Mouse (Mus musculus): ENCODE results near the gene Nenf. TPM values are rescaled to one million over a fixed set of nuclear protein-coding genes. Genes with fewer than 3 reads are reported as not detected.

Nenf gene
- polyA plus RNA-seq, 1 experiment from 2014 or later: 97.0 TPM

DNA sequence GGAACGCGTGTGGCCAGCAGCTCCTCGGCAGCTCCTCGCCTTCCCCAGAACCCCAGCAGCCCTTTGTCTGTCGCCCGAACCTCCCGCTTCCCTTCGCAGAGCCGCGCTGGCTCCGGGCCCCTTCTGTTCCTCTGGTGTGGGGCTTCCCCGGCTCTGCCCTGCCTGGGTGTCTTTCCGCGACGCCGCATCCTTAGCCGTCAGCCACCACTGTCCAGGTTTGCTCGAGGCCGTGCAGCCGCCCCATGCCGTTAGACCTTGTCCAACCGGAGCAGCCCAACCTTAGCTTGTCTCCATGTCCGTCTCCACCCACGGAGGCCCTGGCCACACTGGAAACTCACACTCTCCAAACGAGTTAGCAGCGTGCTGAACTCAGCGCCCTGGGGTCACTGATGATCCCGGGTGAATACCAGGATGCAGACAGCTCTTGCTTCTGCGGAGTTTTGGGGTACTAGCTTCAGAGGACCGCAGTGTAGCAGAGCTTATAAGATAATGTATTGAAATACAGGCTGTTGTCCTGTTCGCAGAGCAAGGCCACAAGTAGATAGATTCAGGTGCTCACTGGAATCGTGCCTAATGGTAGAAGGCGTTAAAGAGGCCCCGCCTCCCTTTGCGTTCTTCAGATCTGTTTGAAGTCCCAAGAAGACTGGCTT is 8.4 kb upstream of the Nenf start:
- under 1% methylated on average over 35 of the region's 35 CpGs for WGBS
- Histone ChIP-seq H3K27me3 (ENCODE audit: control insufficient read depth, insufficient read depth, low read length) (no peaks in the 10 kb centered on the region), H3K27ac (ENCODE audit: low read depth, low read length) (no peak overlapping the region), H3K4me2 (replicated peaks; ENCODE audit: low read depth, low read length) (peak overlapping the region; percentile 63), H3K36me3 (ENCODE audit: control insufficient read depth, insufficient read depth, low read length) (no peaks in the 10 kb centered on the region; the same call in 1 of the 2 replicates), H3K4me3 (ENCODE audit: low read length) (peak overlapping the region; percentile 73), H3K9me3 (ENCODE audit: control insufficient read depth, low read length) (no peaks in the 10 kb centered on the region), H3K4me1 (ENCODE audit: control insufficient read depth, insufficient read depth, low read length) (peaks cover 9% of the 10 kb centered on the region; the same call in 1 of the 2 replicates), H3K9ac (ENCODE audit: low read depth, low read length) (peak overlapping the region; percentile 79)
- peak; percentile 73 for ATAC-seq (ENCODE audit: low FRiP score, low TSS enrichment)

DNA sequence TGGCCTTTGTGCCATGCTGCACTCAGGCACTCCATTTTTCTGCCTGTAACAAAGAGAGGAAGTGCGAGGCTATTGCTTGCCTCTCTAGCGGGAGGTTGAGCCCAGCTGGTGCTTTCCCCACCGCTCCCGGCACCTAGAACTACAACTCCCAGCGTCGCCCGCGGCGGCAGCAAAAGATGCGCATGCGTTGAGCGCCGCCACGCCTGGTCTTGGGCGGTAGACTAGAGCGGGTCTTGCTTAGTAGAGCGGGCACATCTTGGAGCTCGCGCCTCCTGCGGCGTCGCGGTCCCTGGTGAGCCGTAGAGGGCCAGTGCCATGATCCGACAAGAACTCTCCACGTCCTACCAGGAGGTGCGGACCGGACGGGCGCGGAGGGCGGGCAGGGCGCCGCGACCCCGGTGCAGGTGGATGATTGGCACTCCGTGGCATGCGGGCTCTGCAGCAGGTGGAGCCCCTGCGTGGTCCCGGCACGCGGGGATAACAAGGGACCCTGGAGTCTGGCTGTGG is 7.8 kb upstream of the Nenf start, which contains the start of gene Tmem206:
TSS of gene Tmem206 (plus strand) at position 187 of the 507 bp plus-strand sequence.
- peak; percentile 96 for ATAC-seq (ENCODE audit: low FRiP score, low TSS enrichment)
- Histone ChIP-seq H3K4me2 (replicated peaks; ENCODE audit: low read depth, low read length) (peak within 1 kb of the TSS; percentile 63), H3K27me3 (ENCODE audit: control insufficient read depth, insufficient read depth, low read length) (no peaks in the 10 kb centered on the region), H3K4me1 (ENCODE audit: control insufficient read depth, insufficient read depth, low read length) (peaks cover 9% of the 10 kb centered on the region; the same call in 1 of the 2 replicates), H3K36me3 (ENCODE audit: control insufficient read depth, insufficient read depth, low read length) (no peaks in the 10 kb centered on the region; the same call in 1 of the 2 replicates), H3K9me3 (ENCODE audit: control insufficient read depth, low read length) (no peaks in the 10 kb centered on the region), H3K27ac (ENCODE audit: low read depth, low read length) (no peak within 1 kb of the TSS; the same call in 1 of the 2 replicates), H3K4me3 (ENCODE audit: low read length) (peak within 1 kb of the TSS; percentile 73), H3K9ac (ENCODE audit: low read depth, low read length) (peak within 1 kb of the TSS; percentile 79)
- WGBS: under 1% methylated on average over 41 of the region's 42 CpGs

GRCm38 (mm10) chr1:191324733-191325590 is 7.0 kb upstream of the Nenf start:
- peak overlapping the region; percentile 79; the same call in 1 of the 2 replicates for H3K9ac ChIP-seq (ENCODE audit: low read depth, low read length)
- H3K36me3 ChIP-seq (ENCODE audit: control insufficient read depth, insufficient read depth, low read length): no peaks in the 10 kb centered on the region; the same call in 1 of the 2 replicates
- WGBS: 78% methylated on average over 7 of the region's 7 CpGs
- no peaks in the 10 kb centered on the region for H3K9me3 ChIP-seq (ENCODE audit: control insufficient read depth, low read length)
- no peak for ATAC-seq (ENCODE audit: low FRiP score, low TSS enrichment)
- peak overlapping the region; percentile 63 for H3K4me2 ChIP-seq (replicated peaks; ENCODE audit: low read depth, low read length)
- H3K4me3 ChIP-seq (ENCODE audit: low read length): peak overlapping the region; percentile 73
- no peak overlapping the region; the same call in 1 of the 2 replicates for H3K27ac ChIP-seq (ENCODE audit: low read depth, low read length)
- no peaks in the 10 kb centered on the region for H3K27me3 ChIP-seq (ENCODE audit: control insufficient read depth, insufficient read depth, low read length)
- peaks cover 9% of the 10 kb centered on the region; the same call in 1 of the 2 replicates for H3K4me1 ChIP-seq (ENCODE audit: control insufficient read depth, insufficient read depth, low read length)

GRCm38 (mm10) chr1:191323381-191323780 is 5.4 kb upstream of the Nenf start:
- no peak overlapping the region for H3K4me3 ChIP-seq (ENCODE audit: low read length)
- H3K36me3 ChIP-seq (ENCODE audit: control insufficient read depth, insufficient read depth, low read length): no peaks in the 10 kb centered on the region
- peaks cover 8% of the 10 kb centered on the region; the same call in 1 of the 2 replicates for H3K4me1 ChIP-seq (ENCODE audit: control insufficient read depth, insufficient read depth, low read length)
- no peak overlapping the region for H3K9ac ChIP-seq (ENCODE audit: low read depth, low read length)
- H3K27ac ChIP-seq (ENCODE audit: low read depth, low read length): no peak overlapping the region
- no peak for ATAC-seq (ENCODE audit: low FRiP score, low TSS enrichment)
- no peak overlapping the region for H3K4me2 ChIP-seq (replicated peaks; ENCODE audit: low read depth, low read length)
- no peaks in the 10 kb centered on the region for H3K27me3 ChIP-seq (ENCODE audit: control insufficient read depth, insufficient read depth, low read length)
- 92% methylated on average over 3 of the region's 3 CpGs for WGBS
- H3K9me3 ChIP-seq (ENCODE audit: control insufficient read depth, low read length): no peaks in the 10 kb centered on the region

DNA sequence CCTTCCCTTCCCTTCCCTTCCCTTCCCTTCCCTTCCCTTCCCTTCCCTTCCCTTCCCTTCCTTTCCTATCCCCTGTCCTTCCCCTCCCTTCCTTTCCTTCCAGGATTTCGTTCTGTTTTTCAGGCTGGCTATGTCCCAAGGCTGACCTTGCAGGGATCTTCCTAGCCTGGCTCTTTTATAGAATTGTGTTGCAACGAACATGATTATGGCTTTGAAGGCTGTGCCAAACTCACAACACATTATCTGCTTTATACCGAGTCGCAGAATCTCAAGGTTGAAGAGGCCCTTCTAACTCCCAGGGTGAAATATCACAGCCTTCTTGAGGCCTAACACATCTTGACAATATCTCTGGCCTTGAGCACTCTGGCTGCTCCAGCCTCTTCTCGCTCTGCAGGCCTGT is 692 bp upstream of the Nenf start:
- no peak for ATAC-seq (ENCODE audit: low FRiP score, low TSS enrichment)
- Histone ChIP-seq H3K4me3 (ENCODE audit: low read length) (no peak overlapping the region), H3K9ac (ENCODE audit: low read depth, low read length) (no peak overlapping the region), H3K4me2 (replicated peaks; ENCODE audit: low read depth, low read length) (no peak overlapping the region), H3K9me3 (ENCODE audit: control insufficient read depth, low read length) (no peaks in the 10 kb centered on the region), H3K36me3 (ENCODE audit: control insufficient read depth, insufficient read depth, low read length) (no peaks in the 10 kb centered on the region), H3K27ac (ENCODE audit: low read depth, low read length) (no peak overlapping the region), H3K27me3 (ENCODE audit: control insufficient read depth, insufficient read depth, low read length) (no peaks in the 10 kb centered on the region; the same call in 1 of the 2 replicates), H3K4me1 (ENCODE audit: control insufficient read depth, insufficient read depth, low read length) (0 out of 2 replicates have a peak, but pooled peaks cover 4% of the 10 kb centered on the region)
- WGBS: 77% methylated on average over 5 of the region's 5 CpGs

- H3K9ac ChIP-seq (ENCODE audit: low read depth, low read length): peak overlapping the region; percentile 92; the same call in 1 of the 2 replicates
- H3K4me2 ChIP-seq (replicated peaks; ENCODE audit: low read depth, low read length): peak overlapping the region; percentile 70
- no peaks in the 10 kb centered on the region for H3K9me3 ChIP-seq (ENCODE audit: control insufficient read depth, low read length)
- H3K36me3 ChIP-seq (ENCODE audit: control insufficient read depth, insufficient read depth, low read length): no peaks in the 10 kb centered on the region
- H3K4me1 ChIP-seq (ENCODE audit: control insufficient read depth, insufficient read depth, low read length): 0 out of 2 replicates have a peak, but pooled peaks cover 4% of the 10 kb centered on the region
- ATAC-seq (ENCODE audit: low FRiP score, low TSS enrichment): no peak
- H3K27me3 ChIP-seq (ENCODE audit: control insufficient read depth, insufficient read depth, low read length): no peaks in the 10 kb centered on the region; the same call in 1 of the 2 replicates
- no peak overlapping the region for H3K4me3 ChIP-seq (ENCODE audit: low read length)
- WGBS: 83% methylated on average over 8 of the region's 8 CpGs
- no peak overlapping the region for H3K27ac ChIP-seq (ENCODE audit: low read depth, low read length)
Measured at GRCm38 (mm10) chr1:191316818-191317217, 1.2 kb downstream of the Nenf start.

DNA sequence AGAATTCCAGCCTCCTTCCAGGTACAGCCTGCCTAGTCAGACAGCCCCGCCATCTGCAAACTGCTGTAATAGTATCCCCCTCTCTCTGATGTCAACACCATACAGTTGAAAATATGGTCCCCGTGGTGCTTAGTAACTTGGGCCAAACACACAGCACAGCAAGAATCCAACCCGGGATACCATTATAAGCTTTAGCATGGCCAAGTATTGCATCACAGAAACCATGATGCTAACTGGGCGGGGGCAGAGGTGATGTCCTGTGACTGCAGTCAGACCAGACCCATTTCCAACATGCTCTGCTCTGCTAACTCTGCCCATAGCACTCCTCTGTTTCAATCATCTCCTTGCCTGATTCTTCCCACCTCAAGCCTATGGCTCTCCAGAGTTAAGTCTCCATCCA is 4.1 kb downstream of the Nenf start:
- no peak overlapping the region for H3K4me2 ChIP-seq (replicated peaks; ENCODE audit: low read depth, low read length)
- H3K27me3 ChIP-seq (ENCODE audit: control insufficient read depth, insufficient read depth, low read length): no peaks in the 10 kb centered on the region; the same call in 1 of the 2 replicates
- H3K4me1 ChIP-seq (ENCODE audit: control insufficient read depth, insufficient read depth, low read length): 0 out of 2 replicates have a peak, but pooled peaks cover 4% of the 10 kb centered on the region
- WGBS: 70% methylated on average over 4 of the region's 4 CpGs
- no peak overlapping the region for H3K4me3 ChIP-seq (ENCODE audit: low read length)
- no peak overlapping the region for H3K9ac ChIP-seq (ENCODE audit: low read depth, low read length)
- H3K9me3 ChIP-seq (ENCODE audit: control insufficient read depth, low read length): no peaks in the 10 kb centered on the region
- no peak overlapping the region for H3K27ac ChIP-seq (ENCODE audit: low read depth, low read length)
- H3K36me3 ChIP-seq (ENCODE audit: control insufficient read depth, insufficient read depth, low read length): no peaks in the 10 kb centered on the region
- ATAC-seq (ENCODE audit: low FRiP score, low TSS enrichment): no peak

DNA sequence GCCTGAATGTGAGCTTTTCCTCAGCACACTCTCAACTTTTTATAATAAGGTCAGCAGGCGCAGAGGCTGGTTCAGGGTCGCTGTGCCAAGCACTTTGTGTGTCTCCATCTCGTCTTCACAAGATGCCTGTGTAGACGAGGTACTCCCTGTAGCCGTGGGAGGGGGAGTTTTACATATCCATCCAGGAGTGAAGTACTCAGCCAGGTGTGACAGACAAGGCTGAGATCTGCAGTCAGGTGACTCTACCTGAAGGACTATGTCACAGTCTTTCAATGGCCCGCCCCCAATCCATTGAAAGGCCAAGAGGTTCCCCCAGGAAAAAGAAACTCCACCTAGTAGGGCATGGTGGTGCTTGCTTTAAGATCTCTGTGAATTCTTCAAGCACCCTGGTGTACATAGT is 4.8 kb downstream of the Nenf start:
- Histone ChIP-seq H3K9ac (ENCODE audit: low read depth, low read length) (peak overlapping the region; percentile 50; the same call in 1 of the 2 replicates), H3K27me3 (ENCODE audit: control insufficient read depth, insufficient read depth, low read length) (no peaks in the 10 kb centered on the region; the same call in 1 of the 2 replicates), H3K4me3 (ENCODE audit: low read length) (peak overlapping the region; percentile 51), H3K36me3 (ENCODE audit: control insufficient read depth, insufficient read depth, low read length) (no peaks in the 10 kb centered on the region), H3K27ac (ENCODE audit: low read depth, low read length) (no peak overlapping the region), H3K4me2 (replicated peaks; ENCODE audit: low read depth, low read length) (peak overlapping the region; percentile 48), H3K9me3 (ENCODE audit: control insufficient read depth, low read length) (no peaks in the 10 kb centered on the region), H3K4me1 (ENCODE audit: control insufficient read depth, insufficient read depth, low read length) (0 out of 2 replicates have a peak, but pooled peaks cover 4% of the 10 kb centered on the region)
- ATAC-seq (ENCODE audit: low FRiP score, low TSS enrichment): no peak
- 59% methylated on average over 6 of the region's 6 CpGs for WGBS

All from kidney, embryonic 14.5 days (tissue).